Mouse (Mus musculus) G1E (cell line): ENCODE results near the gene Slc35e3.

Experiments used
- CTCF ChIP-seq: IDR thresholded peaks from 2 replicates; pipeline ENCODE4 v1.5.1; 2012; ENCODE audit warnings: low read depth, low read length, inconsistent platforms, mixed read lengths
- TAL1 ChIP-seq: conservative IDR thresholded peaks from 2 replicates; pipeline ENCODE4 v1.6.1; 2012; ENCODE audit warnings: low read depth, low read length, inconsistent platforms, mixed read lengths

DNA sequence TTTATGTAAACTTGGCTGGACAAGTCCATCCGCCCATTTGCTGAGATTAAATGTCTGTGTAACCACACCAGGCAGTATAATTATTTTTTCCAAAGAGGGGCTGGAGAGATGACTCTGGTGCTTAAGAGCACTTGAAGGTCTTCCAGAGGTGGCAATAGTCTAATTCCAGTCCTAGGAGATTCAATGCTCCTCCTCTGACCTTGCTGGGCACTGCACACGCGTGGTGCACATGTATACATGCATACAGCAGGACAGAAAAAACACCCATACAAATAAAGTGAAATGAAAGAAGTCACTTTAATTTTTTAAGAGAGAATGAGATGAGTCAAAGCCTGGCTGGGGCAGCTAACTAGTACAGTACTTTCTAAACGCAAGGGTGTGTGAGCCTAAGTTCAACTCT is 46.3 kb downstream of the Slc35e3 start:
- TF ChIP-seq CTCF: no peak
- no peak for TF ChIP-seq TAL1
